Mouse (Mus musculus): ENCODE measurements around the gene Fkrp.

DNA sequence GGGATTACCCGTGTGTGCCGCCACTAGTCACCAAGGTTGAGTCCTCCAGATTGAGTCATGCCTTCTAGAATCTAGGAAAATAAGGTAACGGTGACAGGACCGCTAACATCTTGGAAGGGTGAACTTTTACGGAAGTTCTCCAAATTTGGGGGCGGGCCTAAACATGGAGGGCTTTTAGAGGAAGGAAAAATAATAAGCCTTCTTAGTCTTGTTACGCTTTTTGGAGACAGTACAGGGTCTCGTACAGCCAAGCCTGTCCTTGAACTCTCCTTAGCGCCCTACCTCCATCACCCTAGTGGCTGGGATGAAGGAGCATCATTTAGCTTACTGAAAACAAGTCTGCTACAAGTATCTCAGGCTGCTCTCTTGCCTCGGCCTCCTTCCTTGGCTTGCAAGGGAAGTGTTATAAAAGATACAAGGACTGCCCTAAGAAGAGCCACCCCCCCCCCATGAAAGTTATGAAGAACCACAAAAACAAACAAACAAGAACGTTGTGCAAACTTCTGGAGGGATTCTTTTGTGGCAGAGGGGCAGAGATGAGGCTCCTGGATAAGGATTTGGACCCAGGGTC lies 33.9 kb downstream of the Fkrp start:
- TF ChIP-seq CTCF (IDR thresholded peaks at IDR 0.05; ENCODE audit: low read depth): no peak
- no peak for TF ChIP-seq EP300 (IDR thresholded peaks at IDR 0.05; ENCODE audit: low read depth)

Data from liver, postnatal 0 days (tissue).